Mouse (Mus musculus) frontal cortex, adult (tissue): ENCODE data around the gene Acox2.
"Not testable (repeated sequence)": the region's sequence is repeated elsewhere in the genome, so short reads cannot be mapped to it uniquely, and the experiment has no call there.

ENCODE experiments used
- ATAC-seq: cut with Nextera tagmentation; 2 replicates; pipeline ENCODE4 v1.9.2; 2017; ENCODE audit warnings: mild to moderate bottlenecking, moderate library complexity, mixed read lengths; ENCODE audit not compliant: low TSS enrichment

Gene Acox2

DNA sequence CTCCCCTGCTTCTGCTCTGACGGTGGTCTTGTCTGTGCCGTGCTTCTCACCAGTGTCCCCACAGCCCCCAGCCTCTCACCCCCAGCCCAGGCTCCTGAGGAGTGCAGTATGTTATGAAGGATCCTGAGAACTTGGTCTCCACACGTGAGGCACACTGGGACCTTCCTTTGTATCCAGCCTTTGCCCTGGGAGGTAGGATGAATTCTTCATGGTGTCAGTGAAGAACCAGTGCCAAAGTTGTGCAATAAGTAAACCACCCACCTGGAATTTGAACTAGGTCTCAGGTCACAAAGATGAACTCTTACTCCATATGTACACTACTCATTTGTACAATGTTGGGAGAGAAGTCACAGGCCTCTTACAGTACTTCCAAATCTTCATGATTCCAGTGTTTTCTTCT lies at the start of gene Acox2:
Gene Acox2 (minus strand): TSS at position 188 of the 400 bp plus-strand sequence.
- ATAC-seq, result no peak

DNA sequence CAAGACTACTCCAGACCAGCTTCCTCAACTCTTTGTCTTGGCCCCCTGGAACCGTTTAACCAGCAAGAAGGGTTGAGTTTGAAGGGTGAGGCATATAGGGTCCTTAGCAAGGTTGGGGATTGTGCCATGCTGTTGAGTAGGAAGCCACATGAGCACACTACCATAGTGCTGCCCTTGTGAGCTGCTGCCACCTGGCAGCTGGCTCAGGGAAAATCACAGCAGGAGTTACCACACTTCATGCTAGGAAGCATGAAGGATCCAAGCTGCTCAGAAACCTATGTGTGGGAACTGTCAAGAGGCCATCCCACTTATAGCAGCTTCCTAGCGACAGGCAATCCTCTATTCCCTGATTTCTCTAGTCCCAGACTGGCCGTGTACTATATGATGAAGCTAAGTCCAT lies 49.5 kb upstream of the Acox2 start:
- peak; percentile 22; the same call in 1 of the 2 replicates for ATAC-seq

DNA sequence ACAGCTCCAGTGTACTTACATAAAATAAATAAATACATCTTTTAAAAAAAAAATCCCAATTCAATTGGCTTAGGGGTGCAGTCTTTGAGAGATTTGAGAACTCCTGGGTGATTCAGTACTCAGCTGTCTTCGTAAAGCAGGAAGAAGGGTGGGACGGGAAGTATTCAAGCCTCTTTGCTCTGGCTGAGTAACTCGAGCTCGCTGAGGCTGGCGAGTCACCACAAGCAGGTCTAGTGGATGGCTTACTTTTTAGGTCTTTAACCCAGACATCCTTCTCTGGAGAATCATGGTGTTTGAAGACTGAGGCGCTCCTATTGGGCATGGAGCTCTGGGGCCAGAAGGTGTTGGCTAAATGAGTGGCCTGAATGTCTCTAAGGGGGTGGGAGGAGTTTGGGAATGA lies 47.7 kb upstream of the Acox2 start:
- no peak for ATAC-seq

DNA sequence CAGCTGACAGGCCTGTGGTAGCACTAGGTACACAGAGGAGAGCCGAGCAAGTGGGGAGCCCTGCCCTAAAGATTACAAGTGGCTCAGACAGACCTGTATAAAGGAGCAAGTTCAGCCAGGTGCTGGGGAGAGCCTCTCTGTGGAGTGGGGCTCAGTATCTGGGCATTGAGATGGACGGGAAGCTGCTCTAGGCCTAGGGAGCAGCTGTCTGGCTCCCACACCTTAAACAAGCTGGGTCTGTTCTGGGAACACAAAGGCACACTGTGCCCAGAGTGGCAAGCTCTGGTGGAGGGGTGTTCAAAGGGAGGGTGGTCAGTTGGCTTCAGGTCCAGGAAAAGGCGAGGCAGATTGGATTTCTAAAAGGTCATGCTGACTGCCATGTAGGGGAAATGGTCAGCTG lies 45.9 kb upstream of the Acox2 start:
- ATAC-seq, result peak; percentile 53

DNA sequence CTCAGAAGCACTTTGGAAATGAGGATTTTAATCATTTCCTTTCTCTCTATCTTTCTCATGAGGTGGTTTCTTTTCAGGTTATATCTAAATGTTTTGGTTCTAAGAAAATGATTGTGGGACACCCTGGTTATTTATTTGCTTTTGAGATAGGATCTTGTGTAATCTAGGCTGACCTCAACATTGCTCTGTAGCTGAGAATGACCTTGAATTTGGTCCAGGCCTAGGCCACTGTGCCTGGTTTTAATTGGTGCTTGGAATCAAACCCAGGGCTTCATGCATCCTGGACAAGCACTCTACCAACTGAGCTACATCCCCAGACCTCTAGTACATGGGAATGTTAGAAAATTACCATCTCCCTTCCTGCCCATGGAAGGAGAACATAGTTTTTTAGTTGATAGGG lies 44.9 kb upstream of the Acox2 start:
- ATAC-seq, result no peak

DNA sequence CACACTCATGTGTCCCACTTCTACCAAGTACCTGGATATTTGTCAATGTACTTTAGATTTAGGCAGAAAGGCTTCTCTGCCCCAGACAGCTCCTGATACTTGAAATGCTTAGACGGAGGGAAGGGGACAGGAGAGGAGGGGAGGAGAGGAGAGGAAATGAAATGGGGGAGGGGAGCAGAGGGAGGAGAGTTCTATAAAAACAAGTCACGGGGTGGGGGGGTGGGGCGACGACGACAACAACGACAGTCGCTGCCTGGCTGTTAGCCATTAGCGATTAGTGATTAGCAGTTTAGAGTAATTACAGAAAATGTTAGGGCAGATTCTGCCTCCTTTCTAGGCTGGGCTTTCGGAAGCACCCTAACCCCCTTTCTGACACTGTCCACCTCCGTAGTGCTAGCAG lies 43.5 kb upstream of the Acox2 start:
- no peak for ATAC-seq

DNA sequence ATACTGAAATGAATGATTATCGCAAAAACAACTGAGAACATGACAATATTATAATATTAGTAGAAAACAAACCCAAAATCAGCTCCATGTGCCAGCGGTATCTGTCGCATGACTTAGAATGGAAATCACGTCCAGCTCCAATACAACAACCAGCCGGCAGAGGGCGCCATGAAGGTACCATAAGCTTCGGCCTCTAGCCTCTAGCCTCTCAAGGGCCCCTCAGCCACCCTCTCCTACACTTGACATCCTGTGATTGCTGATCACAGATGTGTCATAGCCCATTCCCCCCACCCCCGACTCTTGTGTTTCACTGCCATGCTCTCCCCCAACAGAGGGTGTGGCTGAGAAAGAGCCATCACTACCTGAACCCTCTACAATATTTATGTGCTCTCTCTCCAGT lies 41.1 kb upstream of the Acox2 start:
- no peak for ATAC-seq

DNA sequence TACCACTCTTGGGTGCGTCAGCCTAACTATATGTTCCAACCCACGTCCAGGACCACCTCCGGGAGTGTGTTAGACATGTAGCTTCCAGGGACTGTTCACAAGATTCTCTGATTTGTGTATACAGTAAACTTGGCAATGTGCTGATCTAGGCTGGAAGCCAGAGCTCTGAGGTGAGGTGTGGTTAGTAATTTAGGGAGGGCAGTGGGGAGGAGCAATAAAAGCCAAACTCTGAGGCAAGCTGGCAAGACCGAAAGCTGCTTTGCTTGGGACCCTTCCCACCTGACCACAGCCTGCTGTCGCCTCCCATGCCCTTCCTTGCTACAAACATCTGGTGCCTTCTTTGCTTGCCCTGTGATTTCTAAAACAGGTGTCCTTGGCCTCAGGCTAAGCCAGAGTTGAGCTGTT lies 38.7 kb upstream of the Acox2 start:
- ATAC-seq, result peak; percentile 41; the same call in 1 of the 2 replicates

DNA sequence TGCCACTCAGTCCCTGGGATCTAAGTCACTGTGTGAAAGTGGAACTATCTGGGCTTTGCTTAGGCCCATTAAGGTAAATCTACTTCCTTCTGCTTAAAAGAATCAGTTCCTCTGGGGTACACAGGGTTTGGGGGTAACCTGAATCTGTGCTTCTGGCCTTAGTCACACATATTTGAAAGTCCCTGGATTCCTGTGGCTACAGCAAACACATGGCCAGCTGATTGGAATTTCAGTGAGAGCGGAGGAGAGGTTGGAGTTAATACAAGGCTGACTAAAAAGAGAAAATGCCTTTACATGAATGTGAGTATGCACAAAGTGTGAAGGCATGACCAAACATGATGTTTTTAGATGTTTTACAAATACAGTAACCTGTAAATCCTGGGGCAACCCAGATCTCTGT lies 35.1 kb upstream of the Acox2 start:
- ATAC-seq, result no peak

DNA sequence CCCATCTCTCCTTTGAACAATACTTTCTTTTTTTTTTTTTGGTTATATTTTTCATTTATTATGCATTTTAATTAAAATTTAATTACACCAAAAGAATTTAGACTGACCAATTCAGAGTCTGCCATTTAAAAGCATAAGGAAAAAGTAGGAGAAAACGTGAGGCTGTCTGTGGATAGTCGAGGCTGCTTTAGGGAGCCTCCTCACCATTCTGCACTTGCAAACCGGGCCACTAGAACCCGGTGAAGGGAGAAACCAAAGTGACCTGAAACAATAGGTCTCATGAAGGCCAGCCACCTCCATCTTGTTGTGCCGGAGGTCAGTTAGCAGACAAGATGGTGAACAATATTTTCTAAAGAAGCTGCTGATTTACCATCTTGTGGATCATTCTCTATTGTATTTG lies 27.4 kb upstream of the Acox2 start:
- not testable (repeated sequence) for ATAC-seq

DNA sequence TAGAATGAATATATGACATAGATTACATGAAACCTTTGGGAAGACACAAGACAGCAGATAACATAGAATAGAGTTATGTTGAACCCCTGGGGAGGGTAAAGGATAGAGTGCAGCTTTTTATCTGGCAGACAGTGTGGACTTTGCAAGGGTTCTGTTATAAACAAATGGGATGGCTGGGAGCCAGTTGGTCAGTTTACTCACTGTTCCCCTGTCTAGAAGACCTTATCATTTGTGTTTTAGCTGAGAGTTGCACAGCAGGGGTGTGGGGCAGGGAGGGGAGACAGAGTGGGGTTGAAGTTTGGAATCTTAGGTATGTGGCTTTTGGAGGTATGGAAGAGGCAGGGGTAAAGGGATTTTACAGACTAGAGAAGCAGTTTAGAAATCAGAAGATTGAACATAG lies 24.6 kb upstream of the Acox2 start:
- no peak for ATAC-seq

DNA sequence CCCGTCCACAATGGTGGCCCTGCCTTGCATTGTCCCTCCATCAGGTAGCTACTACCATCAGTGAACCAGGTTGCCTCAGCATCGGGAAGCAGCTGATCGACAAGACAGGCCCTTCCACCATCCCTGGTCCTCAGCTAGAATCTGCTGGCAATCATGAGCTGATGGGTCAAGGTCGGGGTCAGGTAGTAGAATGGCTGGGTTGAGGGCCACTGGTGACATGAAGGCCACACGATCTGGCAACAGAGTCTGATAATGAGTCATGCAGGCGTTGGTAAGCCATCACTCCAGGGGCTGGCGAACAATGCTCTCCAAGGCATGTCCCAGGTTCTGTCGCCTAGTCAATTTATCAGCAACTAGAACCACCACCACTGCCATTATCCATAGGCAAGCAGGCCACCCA lies 12.1 kb upstream of the Acox2 start:
- not testable (repeated sequence) for ATAC-seq

DNA sequence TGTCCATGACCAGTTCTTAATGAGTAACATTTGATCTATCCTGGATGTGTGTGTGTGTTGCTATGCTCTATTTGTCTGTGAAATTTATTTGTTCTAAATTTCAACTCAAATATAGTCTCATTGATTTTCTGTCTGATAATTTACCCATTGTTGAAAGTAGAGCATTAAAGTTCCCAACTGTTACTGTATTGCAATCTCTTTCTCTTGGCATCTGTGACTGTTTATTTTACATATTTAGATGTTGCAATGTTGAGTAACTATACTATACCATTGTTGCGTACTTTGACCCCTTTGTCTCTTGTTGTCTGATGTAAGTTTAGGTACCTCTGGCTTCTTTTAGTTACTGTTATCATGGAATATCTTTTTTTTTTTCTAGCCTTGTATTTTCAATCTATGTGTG lies 5.2 kb upstream of the Acox2 start:
- ATAC-seq, result no peak

DNA sequence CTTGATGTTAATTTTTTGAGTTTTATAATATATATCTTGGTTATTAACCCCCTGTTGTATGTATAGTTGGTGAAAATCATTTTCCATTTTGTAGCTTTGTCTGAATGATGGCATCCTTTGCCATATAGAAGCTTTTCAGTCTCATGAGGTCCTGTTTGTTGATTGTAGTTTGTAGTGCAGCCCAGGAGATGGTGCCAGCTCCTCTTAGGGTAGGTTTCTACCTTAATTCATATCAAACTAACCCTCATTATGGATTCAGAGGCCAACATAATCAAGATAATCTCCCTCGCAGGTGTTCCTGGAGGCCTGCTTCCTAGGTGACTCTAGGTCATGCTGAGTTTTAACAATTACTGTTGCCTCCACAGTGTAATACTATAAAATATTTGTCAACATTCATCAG lies 3.1 kb upstream of the Acox2 start:
- ATAC-seq, result no peak

DNA sequence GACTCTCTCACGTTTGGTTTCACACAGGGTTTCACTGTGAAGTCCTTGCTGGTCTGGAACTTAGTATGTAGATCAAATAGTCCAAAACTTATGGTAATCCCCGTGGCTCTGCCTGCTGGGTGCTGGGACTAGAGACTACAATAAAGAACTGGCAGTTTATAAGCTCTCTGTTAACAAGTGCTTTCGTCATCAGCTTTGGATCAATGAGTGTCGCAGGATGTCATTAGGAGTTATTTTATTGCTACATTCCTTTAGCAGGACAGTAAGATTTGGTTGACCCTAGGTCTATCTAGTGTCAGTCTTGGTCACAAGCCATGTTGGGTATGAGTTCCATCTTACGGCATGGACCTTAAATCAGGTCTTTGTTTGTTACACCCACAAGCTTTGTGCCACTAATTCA lies 1.1 kb upstream of the Acox2 start:
- ATAC-seq, result no peak

DNA sequence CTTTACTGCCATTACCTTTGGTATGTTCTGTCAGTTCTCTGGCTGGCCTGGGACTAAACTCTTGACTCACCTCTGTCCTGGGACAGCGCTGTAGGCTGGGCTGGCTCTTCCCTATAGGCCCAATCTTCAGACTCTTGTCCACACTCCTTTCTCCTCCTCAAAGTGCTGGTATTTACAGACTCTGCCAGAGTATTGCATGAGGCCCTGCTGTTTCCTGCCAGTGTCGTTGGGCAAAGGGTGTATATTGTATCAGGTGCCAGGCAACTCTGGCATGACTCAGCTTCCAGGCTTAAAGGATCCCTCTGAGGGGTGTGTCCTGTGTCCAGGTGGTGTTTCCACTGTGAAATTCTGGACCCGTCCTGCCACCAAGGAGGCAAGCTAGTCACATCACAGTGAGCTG lies 401 bp downstream of the Acox2 start:
- ATAC-seq, result no peak

DNA sequence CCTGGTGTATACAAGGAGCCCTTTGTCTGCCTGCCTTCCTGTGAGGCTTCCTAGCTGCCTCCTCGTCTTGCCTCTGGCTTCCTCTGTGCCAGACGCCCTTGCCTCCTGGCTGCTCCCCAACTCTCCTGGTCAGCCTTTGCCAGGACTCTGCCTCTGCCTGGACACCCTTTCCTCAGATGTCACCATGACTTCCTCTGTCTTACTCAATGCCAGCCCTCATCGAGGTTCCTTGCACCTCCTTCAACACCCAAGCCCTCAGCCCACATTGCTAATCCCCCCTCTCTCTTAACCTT lies 872 bp downstream of the Acox2 start:
- no peak for ATAC-seq

DNA sequence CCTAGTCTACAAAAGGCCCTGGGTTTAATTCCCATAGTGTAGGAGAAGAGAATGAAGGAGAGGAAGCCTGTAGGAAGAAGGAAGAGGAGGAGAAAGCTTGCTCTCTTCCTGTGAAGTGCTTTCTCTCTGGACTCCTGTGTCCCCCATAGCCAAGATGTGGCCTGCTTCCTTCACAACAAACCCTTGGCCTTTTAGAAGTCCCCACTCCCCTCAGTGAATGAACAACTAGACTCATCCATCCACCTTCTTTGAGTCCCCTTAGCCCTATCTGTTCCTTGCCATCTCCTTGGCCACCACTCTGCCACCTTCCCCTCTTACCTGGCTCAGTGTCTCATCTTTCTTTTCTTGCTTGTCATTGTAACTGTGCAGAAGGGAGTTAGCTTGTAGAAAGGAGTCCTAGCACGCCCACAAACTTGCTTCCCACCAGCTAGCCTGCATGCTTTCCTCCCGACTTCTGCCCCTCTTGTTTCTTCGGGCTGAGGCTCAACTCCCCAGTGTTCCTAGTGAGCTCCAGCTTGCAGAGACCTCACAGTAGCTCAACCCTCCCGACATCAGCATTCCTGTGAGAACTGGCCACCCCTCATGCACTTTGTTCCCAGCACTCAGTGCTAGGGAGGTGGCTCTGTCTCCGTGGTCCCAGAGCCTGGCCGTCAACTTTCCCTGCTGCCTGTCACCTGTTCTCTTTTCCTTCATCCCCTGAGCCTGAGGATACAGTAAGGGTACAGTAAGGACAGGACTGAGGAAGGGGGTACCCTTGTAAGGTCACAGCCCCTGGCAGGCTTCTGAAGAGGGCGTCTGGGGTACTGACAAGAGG lies 1.4 kb downstream of the Acox2 start:
- ATAC-seq, result no peak

DNA sequence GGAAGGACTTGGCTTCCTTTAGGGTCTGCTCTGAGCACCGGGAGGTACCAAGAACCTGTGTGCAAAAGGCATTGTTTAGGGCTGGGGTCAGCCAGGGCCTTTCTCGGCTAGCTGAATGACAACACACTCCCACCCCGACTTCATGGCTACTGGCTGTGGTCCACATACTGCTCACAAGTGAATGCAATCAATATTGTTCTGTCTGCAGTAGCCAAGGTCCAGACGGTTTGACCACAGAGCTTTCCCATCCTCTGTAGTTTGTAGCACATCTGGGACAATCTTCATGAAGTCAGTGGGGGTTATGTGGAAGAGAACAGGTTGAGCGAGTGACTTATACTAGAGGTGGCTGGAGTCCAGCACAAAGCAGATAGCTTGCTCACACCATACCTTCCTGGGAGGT lies 2.3 kb downstream of the Acox2 start:
- ATAC-seq, result no peak

DNA sequence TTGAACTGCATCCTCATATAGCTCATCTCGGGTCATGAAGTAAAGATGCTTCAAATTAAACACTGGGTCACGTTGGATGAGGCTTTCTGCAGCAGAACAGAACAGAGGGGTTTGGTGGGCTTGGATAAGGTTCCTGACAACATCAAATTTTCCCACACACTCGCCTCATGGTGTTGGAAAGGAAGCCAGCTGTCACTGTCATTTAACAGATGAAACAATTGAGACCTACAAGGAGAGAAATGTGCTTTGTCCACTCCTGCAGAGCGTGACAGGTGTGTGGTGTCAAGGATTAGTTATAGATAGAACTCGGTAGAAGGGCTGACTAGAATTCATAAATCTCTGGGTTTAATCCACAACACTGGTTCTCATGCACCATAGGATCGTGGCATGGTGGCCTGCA lies 3.1 kb downstream of the Acox2 start:
- no peak for ATAC-seq

DNA sequence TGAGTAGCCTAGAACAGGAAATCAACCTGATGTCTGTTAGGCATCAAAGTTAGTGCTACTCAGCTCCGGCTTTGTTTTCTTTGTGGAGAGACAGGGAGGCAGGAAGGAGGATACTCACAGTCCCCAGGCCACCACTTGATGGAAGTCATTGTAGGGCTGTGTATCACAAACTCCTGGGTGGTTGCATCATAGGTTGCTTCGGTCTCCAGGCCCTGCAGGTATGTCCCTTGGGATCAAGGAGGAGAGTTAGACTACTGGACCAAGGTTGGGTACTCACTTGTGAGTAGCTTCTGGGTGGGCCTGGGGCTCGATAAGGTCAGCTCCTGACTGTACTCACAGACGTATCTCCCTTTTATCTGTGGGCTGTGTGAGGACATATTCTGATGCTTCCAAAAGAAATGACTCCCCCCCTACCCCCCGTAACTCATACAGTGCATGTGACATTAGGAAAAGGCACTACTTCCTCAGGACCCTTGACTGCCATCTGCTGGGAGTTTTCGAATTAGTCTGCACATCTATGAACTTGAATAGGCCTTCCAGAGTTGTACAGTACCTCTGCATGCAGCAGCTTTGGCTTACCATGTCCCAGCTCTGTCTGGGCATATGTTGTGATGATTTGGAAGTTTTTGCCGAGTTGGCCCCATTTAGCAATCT lies 4.0 kb downstream of the Acox2 start:
- ATAC-seq, result peak; percentile 86

DNA sequence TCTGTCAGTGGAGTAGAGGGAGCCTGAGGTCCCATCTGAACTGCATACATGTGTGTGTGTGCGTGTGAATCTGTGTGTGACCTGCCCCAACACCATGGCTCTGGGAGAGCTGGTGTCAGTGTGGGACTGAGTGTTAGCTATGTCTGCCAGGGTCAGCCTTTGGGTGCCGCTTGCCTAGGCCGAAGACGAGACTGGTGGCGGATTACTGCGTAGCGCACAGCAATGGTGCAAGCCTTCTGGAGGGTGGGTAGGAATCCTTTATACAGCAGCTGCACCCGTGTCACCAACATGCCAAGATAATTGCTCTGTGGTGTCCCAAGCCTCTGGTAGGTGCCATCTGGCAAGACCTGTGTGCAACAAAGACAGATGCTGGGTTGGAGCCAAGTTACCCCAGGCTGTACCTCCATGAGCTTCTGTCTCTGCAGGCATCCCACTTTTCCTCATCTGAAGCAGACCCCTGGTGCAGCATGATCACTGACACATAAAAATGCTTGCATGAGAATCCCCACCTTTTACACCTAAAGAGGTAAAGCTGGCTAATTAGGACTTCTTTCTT lies 7.7 kb downstream of the Acox2 start:
- ATAC-seq, result no peak

DNA sequence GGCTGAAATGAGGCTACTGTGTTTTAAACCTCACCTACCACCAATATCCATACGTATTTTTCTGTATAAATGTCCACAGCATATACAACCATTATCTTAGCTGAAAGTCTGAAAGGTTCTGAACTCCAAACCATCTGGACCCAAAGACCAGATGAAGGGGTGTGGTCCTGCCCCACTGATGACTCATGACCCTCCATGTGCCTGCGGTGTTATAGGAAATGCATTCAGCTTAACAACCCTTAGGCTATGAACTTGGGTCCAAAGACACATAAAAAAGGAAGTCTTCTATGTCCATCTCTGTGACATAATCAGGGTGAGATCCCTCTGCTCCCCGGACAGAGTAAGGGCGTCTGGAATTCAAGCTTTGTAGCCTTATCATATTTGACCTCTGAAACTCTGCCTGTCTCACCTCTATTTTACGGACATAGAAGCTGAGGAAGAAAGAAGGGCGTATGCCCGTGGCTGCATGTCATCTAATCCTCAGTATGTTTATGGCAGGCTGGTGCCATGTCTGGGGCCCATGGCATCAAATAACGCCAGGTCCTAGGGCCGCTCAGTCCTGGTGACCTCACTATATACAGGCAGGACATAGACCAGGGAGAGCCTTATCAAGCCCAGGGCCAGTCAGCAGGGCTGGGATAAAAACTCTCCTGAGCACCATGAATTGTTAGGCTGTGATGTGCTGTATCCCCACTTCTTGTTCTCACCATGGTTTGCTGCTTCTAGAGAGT lies 8.8 kb downstream of the Acox2 start:
- ATAC-seq, result no peak
